Mouse (Mus musculus) stomach, embryonic 15.5 days (tissue): Measurements from ENCODE around the gene Slc25a3. TPM values are rescaled to one million over a fixed set of nuclear protein-coding genes. Genes with fewer than 3 reads are reported as not detected.

ENCODE experiments used
- ATAC-seq: fragments of 200-750 bp; cut with Nextera tagmentation; 2 replicates; pipeline ENCODE4 v1.8.0; 2017; ENCODE audit warnings: low read depth, moderate number of reproducible peaks, moderate TSS enrichment; ENCODE audit not compliant: insufficient read depth, low FRiP score
- H3K27ac ChIP-seq: fragments of 300-500 bp; sonication (generic); 2 replicates; pipeline ENCODE4 v1.5.1; 2015; ENCODE audit warnings: mild to moderate bottlenecking, inconsistent platforms
- H3K27me3 ChIP-seq: fragments of 300-500 bp; sonication (generic); replicated peaks from 2 replicates; pipeline ENCODE4 v1.6.1; 2015; ENCODE audit warnings: inconsistent platforms
- H3K36me3 ChIP-seq: fragments of 300-500 bp; sonication (generic); 2 replicates; pipeline ENCODE4 v1.6.1; 2015; ENCODE audit warnings: inconsistent platforms
- H3K4me1 ChIP-seq: fragments of 300-500 bp; sonication (generic); 2 replicates; pipeline ENCODE4 v1.6.1; 2015; ENCODE audit warnings: inconsistent platforms
- H3K4me2 ChIP-seq: fragments of 300-500 bp; sonication (generic); 2 replicates; pipeline ENCODE4 v1.6.1; 2015; ENCODE audit warnings: mild to moderate bottlenecking, inconsistent platforms
- H3K4me3 ChIP-seq: fragments of 300-500 bp; sonication (generic); replicated peaks from 2 replicates; pipeline ENCODE4 v1.5.1; 2015; ENCODE audit warnings: inconsistent platforms
- H3K9ac ChIP-seq: fragments of 300-500 bp; sonication (generic); 2 replicates; pipeline ENCODE4 v1.6.1; 2015; ENCODE audit warnings: inconsistent platforms
- H3K9me3 ChIP-seq: fragments of 300-500 bp; sonication (generic); 2 replicates; pipeline ENCODE4 v1.6.1; 2016; ENCODE audit warnings: inconsistent platforms
- WGBS: fragments of 180-500 bp; shearing (Covaris S2); methylation state at CpG from one replicate; pipeline ENCODE4 v1.1.7; 2015; 5-methylcytosine and 5-hydroxymethylcytosine counted together
- polyA plus RNA-seq: library from polyadenylated mRNA; unstranded; fragments of >200 nt; fragmentation: Nextera tagmentation; extraction: Ambion mirVana; gene quantifications from 2 replicates; pipeline ENCODE4 v1.2.1, GENCODE M21; 2015

Gene Slc25a3
- polyA plus RNA-seq, 1 experiment from 2014 or later, result 440 TPM

DNA sequence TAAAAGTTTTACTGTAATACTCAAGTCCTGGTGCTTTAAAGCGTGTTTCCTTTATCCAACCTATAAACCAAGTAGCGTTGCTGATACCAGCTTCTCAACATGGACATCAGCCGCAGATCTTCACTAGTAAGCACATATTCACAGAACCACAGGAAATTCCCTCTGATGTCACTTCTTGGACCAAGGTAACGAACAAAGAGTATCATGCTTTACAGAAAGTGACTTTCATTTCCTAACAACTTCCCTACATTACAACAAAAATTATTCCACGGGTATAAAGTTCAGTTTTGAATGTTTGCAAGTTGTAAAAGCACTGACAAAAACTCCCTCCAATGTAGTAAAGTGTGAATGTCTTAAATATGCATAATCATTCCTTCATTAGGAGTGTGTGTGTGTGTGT is 43.3 kb downstream of the Slc25a3 start:
- no peak overlapping the region for H3K27ac ChIP-seq
- no peak for ATAC-seq
- H3K27me3 ChIP-seq, result no peaks in the 10 kb centered on the region
- peaks cover 14% of the 10 kb centered on the region for H3K36me3 ChIP-seq
- WGBS, result 81% methylated on average over 5 of the region's 5 CpGs
- H3K9ac ChIP-seq, result no peak overlapping the region
- no peaks in the 10 kb centered on the region for H3K9me3 ChIP-seq
- H3K4me1 ChIP-seq, result 0 out of 2 replicates have a peak, but pooled peaks cover 3% of the 10 kb centered on the region
- no peak overlapping the region for H3K4me2 ChIP-seq
- no peak overlapping the region for H3K4me3 ChIP-seq

- WGBS, result 91% methylated on average over 2 of the region's 2 CpGs
- H3K36me3 ChIP-seq, result peaks cover 20% of the 10 kb centered on the region
- H3K9me3 ChIP-seq, result no peaks in the 10 kb centered on the region
- no peak overlapping the region for H3K4me3 ChIP-seq
- H3K4me1 ChIP-seq, result no peaks in the 10 kb centered on the region
- no peak overlapping the region for H3K27ac ChIP-seq
- no peak overlapping the region for H3K4me2 ChIP-seq
- H3K27me3 ChIP-seq, result no peaks in the 10 kb centered on the region
- ATAC-seq, result no peak
- H3K9ac ChIP-seq, result no peak overlapping the region
Observed at GRCm38 (mm10) chr10:91076667-91077066, 47.2 kb downstream of the Slc25a3 start.

DNA sequence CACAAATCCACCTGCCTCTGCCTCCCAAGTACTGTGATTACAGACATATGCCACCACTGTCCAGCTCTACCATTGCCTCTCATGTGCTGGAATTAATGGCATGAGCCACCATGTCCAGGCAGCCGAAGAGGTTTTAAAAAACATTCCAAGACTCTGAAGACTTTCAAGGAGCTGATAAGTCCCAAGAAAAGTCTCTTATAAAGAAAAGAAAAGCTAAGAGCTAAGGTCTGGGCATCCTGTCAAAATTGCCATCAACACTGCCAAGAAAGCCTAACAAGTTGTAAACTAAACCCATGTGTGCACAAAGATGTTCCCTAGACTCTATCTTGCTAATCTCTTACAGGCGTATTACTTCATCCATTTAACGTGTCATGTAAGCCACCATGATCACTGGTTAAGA is 50.5 kb downstream of the Slc25a3 start:
- 62% methylated on average over 3 of the region's 3 CpGs for WGBS
- no peak overlapping the region for H3K9ac ChIP-seq
- no peaks in the 10 kb centered on the region for H3K27me3 ChIP-seq
- ATAC-seq, result no peak
- no peaks in the 10 kb centered on the region for H3K9me3 ChIP-seq
- peaks cover 21% of the 10 kb centered on the region for H3K36me3 ChIP-seq
- no peak overlapping the region for H3K4me2 ChIP-seq
- H3K4me3 ChIP-seq, result no peak overlapping the region
- no peaks in the 10 kb centered on the region for H3K4me1 ChIP-seq
- H3K27ac ChIP-seq, result no peak overlapping the region

DNA sequence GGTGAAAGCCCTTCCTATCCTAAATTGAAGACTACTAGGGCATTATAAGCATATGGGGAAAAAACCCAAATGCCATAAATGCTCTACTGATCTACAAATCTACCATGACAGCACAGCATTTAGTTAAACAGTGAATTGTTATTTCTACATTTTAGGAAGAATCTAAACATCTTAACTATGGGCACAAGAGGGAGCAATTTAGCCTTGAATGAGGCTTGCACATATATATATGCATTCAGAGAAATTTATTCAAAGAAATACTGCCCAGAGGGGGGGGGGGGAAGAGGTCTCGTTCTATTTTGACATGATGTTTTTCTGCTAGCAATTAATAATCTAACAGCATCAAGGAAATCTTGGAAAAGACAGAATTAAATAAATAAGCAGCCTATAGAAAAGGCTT is 52.1 kb downstream of the Slc25a3 start:
- Histone ChIP-seq H3K9me3 (no peaks in the 10 kb centered on the region), H3K4me2 (no peak overlapping the region), H3K27me3 (no peaks in the 10 kb centered on the region), H3K36me3 (peaks cover 20% of the 10 kb centered on the region), H3K27ac (no peak overlapping the region), H3K4me1 (no peaks in the 10 kb centered on the region), H3K9ac (no peak overlapping the region), H3K4me3 (no peak overlapping the region)
- WGBS, result 50% methylated on average over 1 of the region's 1 CpGs
- ATAC-seq, result no peak

Other genes with a start within 250 kb of the Slc25a3 start
- gene Apaf1, start 41.3 kb downstream of the Slc25a3 start, polyA plus RNA-seq, result 18.3 and 20.3 TPM in 2 replicates
- gene Ikbip, start 41.1 kb downstream of the Slc25a3 start, polyA plus RNA-seq, result 45.2 and 51.8 TPM in 2 replicates
- gene Tmpo, start 57.3 kb upstream of the Slc25a3 start, polyA plus RNA-seq, result 196 and 217 TPM in 2 replicates